Mouse (Mus musculus) CH12.LX (cell line): ENCODE measurements around the gene Aspdh. TPM values are rescaled to one million over a fixed set of nuclear protein-coding genes. Genes with fewer than 3 reads are reported as not detected.

Source experiments
- DNase-seq: peaks from one replicate; pipeline ENCODE4 v3.0.0-alpha.2; 2013; ENCODE audit errors: extremely low read depth
- H3K27ac ChIP-seq: 2 replicates; pipeline ENCODE4 v1.5.1; 2012; ENCODE audit warnings: low read depth, mild to moderate bottlenecking, control low read depth, moderate library complexity; ENCODE audit not compliant: insufficient read depth
- H3K27me3 ChIP-seq: replicated peaks from 2 replicates; pipeline ENCODE3; 2012; ENCODE audit warnings: inconsistent platforms
- H3K36me3 ChIP-seq, 2 experiments: replicated peaks in 1 of 2; 2 replicates each; pipeline versions ENCODE3 to v1.6.1; 2012; ENCODE audit warnings: inconsistent platforms in 1 of 2, low read length in 1 of 2, mild to moderate bottlenecking in 1 of 2, mixed read lengths in 1 of 2, moderate library complexity in 1 of 2; ENCODE audit not compliant: control insufficient read depth in 1 of 2, insufficient read depth in 1 of 2
- H3K4me1 ChIP-seq, 2 experiments: 2 replicates each; pipeline ENCODE4 v1.6.1; 2012; ENCODE audit warnings: inconsistent platforms in 1 of 2, moderate library complexity in 1 of 2; ENCODE audit not compliant: insufficient read depth in 2 of 2, control insufficient read depth in 1 of 2
- H3K4me2 ChIP-seq: 2 replicates; pipeline ENCODE4 v1.6.1; 2012; ENCODE audit warnings: low read depth, mild to moderate bottlenecking, control low read depth; ENCODE audit not compliant: poor library complexity, insufficient read depth, severe bottlenecking
- H3K4me3 ChIP-seq, 3 experiments: fragments of 150-350 bp in 1 of 3; sonication (generic) in 1 of 3; replicated peaks in 1 of 3; 2 replicates each; pipeline versions ENCODE3 to v1.5.1; 2011 to 2012; ENCODE audit warnings: low read depth in 2 of 3, low read length in 2 of 3, mild to moderate bottlenecking in 2 of 3, moderate library complexity in 2 of 3, control low read depth in 1 of 3, improper control_type of control experiment in 1 of 3, inconsistent platforms in 1 of 3, mixed read lengths in 1 of 3; ENCODE audit not compliant: poor library complexity in 1 of 3
- H3K79me2 ChIP-seq: replicated peaks from 2 replicates; pipeline ENCODE4 v1.6.1; 2012; ENCODE audit warnings: mild to moderate bottlenecking, moderate library complexity; ENCODE audit not compliant: control insufficient read depth, poor library complexity, insufficient read depth, severe bottlenecking; ENCODE audit errors: extremely low read depth
- H3K9ac ChIP-seq: 2 replicates; pipeline ENCODE4 v1.6.1; 2012; ENCODE audit warnings: low read depth, mild to moderate bottlenecking, control low read depth, moderate library complexity; ENCODE audit not compliant: insufficient read depth
- H3K9me3 ChIP-seq: replicated peaks from 2 replicates; pipeline ENCODE3; 2012; ENCODE audit warnings: low read length, inconsistent platforms, mixed read lengths
- CHD2 ChIP-seq: IDR thresholded peaks from 2 replicates; pipeline ENCODE4 v1.6.1; 2011; ENCODE audit warnings: low read length, improper control_type of control experiment
- CTCF ChIP-seq, 2 experiments: IDR thresholded peaks in 1 of 2; conservative IDR thresholded peaks in 1 of 2; 2 replicates each; pipeline ENCODE4 v1.5.1; 2011 to 2012; ENCODE audit warnings: low read depth in 2 of 2, low read length in 2 of 2, improper control_type of control experiment in 1 of 2, inconsistent platforms in 1 of 2, mild to moderate bottlenecking in 1 of 2, moderate library complexity in 1 of 2
- E2F4 ChIP-seq: IDR thresholded peaks from 2 replicates; pipeline ENCODE4 v1.6.1; 2011; ENCODE audit warnings: low read depth, low read length, improper control_type of control experiment; ENCODE audit not compliant: insufficient replicate concordance
- ETS1 ChIP-seq: conservative IDR thresholded peaks from 2 replicates; pipeline ENCODE4 v1.6.1; 2012; ENCODE audit warnings: low read depth, mild to moderate bottlenecking, inconsistent platforms, low read length, improper control_type of control experiment, moderate library complexity
- GABPA ChIP-seq: IDR thresholded peaks from 2 replicates; pipeline ENCODE4 v1.6.1; 2012; ENCODE audit warnings: low read depth, low read length, improper control_type of control experiment, inconsistent platforms; ENCODE audit not compliant: insufficient replicate concordance
- IRF4 ChIP-seq: IDR thresholded peaks from 2 replicates; pipeline ENCODE4 v1.6.1; 2014; ENCODE audit warnings: low read depth, mild to moderate bottlenecking, inconsistent platforms, low read length, improper control_type of control experiment
- MAZ ChIP-seq: IDR thresholded peaks from 2 replicates; pipeline ENCODE4 v1.6.1; 2012; ENCODE audit warnings: low read depth, mild to moderate bottlenecking, inconsistent platforms, low read length, improper control_type of control experiment, moderate library complexity
- MYC ChIP-seq: IDR thresholded peaks from 2 replicates; pipeline ENCODE4 v1.6.1; 2011; ENCODE audit warnings: low read depth, mild to moderate bottlenecking, improper control_type of control experiment, low read length
- NRF1 ChIP-seq: IDR thresholded peaks from 2 replicates; pipeline ENCODE4 v1.6.1; 2014; ENCODE audit warnings: low read depth, mild to moderate bottlenecking, inconsistent platforms, low read length, improper control_type of control experiment, moderate library complexity
- POLR2AphosphoS2 ChIP-seq: IDR thresholded peaks from 2 replicates; pipeline ENCODE4 v1.6.1; 2011; ENCODE audit warnings: low read depth, low read length, improper control_type of control experiment
- RAD21 ChIP-seq: IDR thresholded peaks from 2 replicates; pipeline ENCODE4 v1.6.1; 2011; ENCODE audit warnings: low read depth, mild to moderate bottlenecking, low read length, improper control_type of control experiment, moderate library complexity
- RCOR1 ChIP-seq: conservative IDR thresholded peaks from 2 replicates; pipeline ENCODE4 v1.6.1; 2012; ENCODE audit warnings: low read depth, mild to moderate bottlenecking, inconsistent platforms, low read length, improper control_type of control experiment
- SMC3 ChIP-seq: IDR thresholded peaks from 2 replicates; pipeline ENCODE4 v1.6.1; 2011; ENCODE audit warnings: low read depth, low read length, improper control_type of control experiment
- UBTF ChIP-seq: IDR thresholded peaks from 2 replicates; pipeline ENCODE4 v1.6.1; 2012; ENCODE audit warnings: low read depth, mild to moderate bottlenecking, inconsistent platforms, low read length, improper control_type of control experiment, moderate library complexity
- ZMIZ1 ChIP-seq: IDR thresholded peaks from 2 replicates; pipeline ENCODE4 v1.6.1; 2012; ENCODE audit warnings: low read depth, mild to moderate bottlenecking, inconsistent platforms, low read length, improper control_type of control experiment
- ZNF384 ChIP-seq: IDR thresholded peaks from 2 replicates; pipeline ENCODE4 v1.6.1; 2012; ENCODE audit warnings: low read depth, low read length, improper control_type of control experiment, inconsistent platforms
- dilution Hi-C: fragments of 300-500 bp; cut with MboI; formaldehyde crosslinking; loops from 2 replicates; pipeline ENCODE4 v1.14.3; 2020; ENCODE audit warnings: low sequenced_read_pairs; ENCODE audit not compliant: extremely low pct_unique_long_range_greater_than_20kb, extremely low pct_ligation_motif_present
- in situ Hi-C: fragments of 300-500 bp; cut with MboI; formaldehyde crosslinking; loops from 3 replicates; pipeline ENCODE4 v1.14.3; 2019; ENCODE audit warnings: low sequenced_read_pairs, low pct_ligation_motif_present, low pct_unique_long_range_greater_than_20kb, mixed read lengths
- polyA plus RNA-seq: library from polyadenylated mRNA; unstranded; fragments of >175 nt; gene quantifications from 2 replicates; pipeline ENCODE4 v1.2.1, GENCODE M21; 2012; ENCODE audit warnings: low read depth; ENCODE audit not compliant: insufficient read length
- total RNA-seq, 2 experiments: library from RNA; depleted of rRNA; stranded (reverse); fragments of 300-350 nt in 1 of 2; fragments of >200 nt in 1 of 2; gene quantifications; 2 replicates each; pipeline ENCODE4 v1.2.3; 2012 to 2014

Aspdh gene
- total and polyA plus RNA-seq, 3 experiments, result not detected

DNA sequence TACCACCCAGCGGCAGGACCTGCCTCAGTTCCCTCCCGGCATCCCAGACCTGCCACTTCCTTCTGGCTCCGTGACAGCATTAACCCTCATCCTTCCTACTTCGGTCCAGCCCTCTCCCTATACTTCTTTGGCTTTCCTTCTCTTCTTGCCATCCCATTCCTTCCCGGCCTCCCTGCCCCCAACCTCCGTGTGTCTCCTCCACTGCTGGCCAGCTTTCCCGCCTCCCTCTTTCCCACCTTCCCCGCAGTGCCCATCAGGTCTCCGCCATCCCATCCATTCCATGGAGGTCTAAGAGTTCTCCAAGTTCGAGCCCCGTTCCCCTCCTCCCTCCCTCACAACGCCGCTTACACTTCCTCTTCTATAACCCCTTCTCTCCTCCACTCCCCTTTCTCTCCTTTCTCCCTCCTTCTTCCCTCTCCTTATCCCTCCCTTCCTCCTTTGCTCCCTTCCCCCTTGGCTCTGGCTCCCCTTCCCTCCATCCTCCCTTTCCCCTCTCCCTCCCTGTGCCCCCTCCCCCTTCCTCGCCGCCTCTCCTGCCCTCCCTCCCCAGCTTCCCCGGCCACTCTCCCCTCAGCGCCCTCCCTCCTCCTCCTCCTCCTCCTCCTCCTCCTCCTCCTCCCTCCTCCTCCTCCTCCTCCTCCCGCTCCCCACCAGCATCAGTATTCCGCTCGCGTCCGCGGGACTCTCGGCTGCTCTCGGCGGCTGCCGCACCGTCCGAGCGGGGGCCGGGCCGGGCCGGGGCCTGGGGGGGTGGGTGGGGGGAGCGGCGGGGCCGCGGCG is 36.8 kb upstream of the Aspdh start:
- DNase-seq, result no peak
- H3K27ac ChIP-seq, result no peak overlapping the region
- H3K9me3 ChIP-seq, result no peaks in the 10 kb centered on the region
- peaks cover 79% of the 10 kb centered on the region for H3K27me3 ChIP-seq
- no peak overlapping the region for H3K9ac ChIP-seq
- in situ Hi-C loops, result no loop called here
- dilution Hi-C loops, result no loop called here
- H3K4me2 ChIP-seq, result no peak overlapping the region
- TF ChIP-seq MYC, result no peak
- no peak for TF ChIP-seq E2F4
- TF ChIP-seq ZMIZ1, result no peak
- no peak for TF ChIP-seq ZNF384
- no peak for TF ChIP-seq CHD2
- no peak for TF ChIP-seq RAD21
- TF ChIP-seq SMC3, result no peak
- no peak for TF ChIP-seq GABPA
- no peak for TF ChIP-seq ETS1
- no peak for TF ChIP-seq NRF1
- no peak for TF ChIP-seq RCOR1
- TF ChIP-seq UBTF, result no peak
- no peak for TF ChIP-seq POLR2AphosphoS2
- TF ChIP-seq IRF4, result no peak
- no peak for TF ChIP-seq CTCF (conservative IDR thresholded peaks at IDR 0.05 in 1 of 2, IDR thresholded peaks at IDR 0.05 in 1 of 2; ENCODE audit: low read depth in 2 of 2, low read length in 2 of 2)
- H3K36me3 ChIP-seq, result no peaks in the 10 kb centered on the region
- H3K4me3 ChIP-seq, result no peak overlapping the region
- H3K79me2 ChIP-seq, result no peaks in the 10 kb centered on the region
- peaks cover 2 to 9% of the 10 kb centered on the region in 2 experiments; a peak in 3 of 4 replicates for H3K4me1 ChIP-seq

DNA sequence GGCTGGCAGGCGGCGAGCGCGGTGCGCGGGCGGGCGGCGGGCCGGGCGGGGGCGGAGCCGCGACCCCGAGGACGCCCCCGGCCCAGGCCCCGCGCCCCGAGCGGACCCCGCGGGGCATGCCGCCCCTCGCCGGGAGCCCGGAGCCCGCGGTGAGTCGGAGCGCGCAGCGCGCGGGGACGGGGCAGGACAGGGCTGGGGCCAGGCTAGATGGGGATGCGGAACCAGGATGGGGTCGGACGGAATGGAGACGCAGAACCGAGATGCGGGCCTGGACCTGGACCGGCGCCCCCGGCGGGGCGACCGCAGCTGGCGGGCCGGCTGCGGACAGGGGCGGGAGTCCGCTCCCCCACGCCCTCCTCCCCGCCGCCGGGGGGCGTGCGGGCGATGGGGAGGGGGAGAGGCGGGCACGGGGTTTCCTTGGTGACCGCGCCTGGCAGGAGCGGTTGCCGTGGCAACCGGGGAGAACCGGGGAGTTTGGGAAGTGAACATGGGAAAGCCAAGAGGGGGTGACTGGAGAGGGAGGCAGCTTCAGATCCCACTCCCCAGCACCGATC is 36.1 kb upstream of the Aspdh start, which contains the start of gene Lrrc4b:
Gene Lrrc4b (plus strand): TSS at position 51 of the 554 bp plus-strand sequence.
- no peak for DNase-seq
- H3K27me3 ChIP-seq, result peaks cover 72% of the 10 kb centered on the region
- peaks cover 4 to 16% of the 10 kb centered on the region in 2 experiments; a peak in 3 of 4 replicates for H3K4me1 ChIP-seq
- H3K4me2 ChIP-seq, result no peak within 1 kb of the TSS
- no peak for TF ChIP-seq MYC
- no peak for TF ChIP-seq MAZ
- TF ChIP-seq, all 38 proteins: peak for 0
- Histone ChIP-seq H3K79me2 (no peaks in the 10 kb centered on the region), H3K9me3 (no peaks in the 10 kb centered on the region), H3K36me3 (no peaks in the 10 kb centered on the region), H3K27ac (no peak within 1 kb of the TSS), H3K9ac (no peak within 1 kb of the TSS), H3K4me3 (no peak within 1 kb of the TSS)
- dilution Hi-C loops, result no loop called here
- in situ Hi-C loops, result no loop called here
